Mouse (Mus musculus) stomach, embryonic 16.5 days (tissue): ENCODE measurements around the gene Numb. TPM values are rescaled to one million over a fixed set of nuclear protein-coding genes. Genes with fewer than 3 reads are reported as not detected.
A peak's percentile ranks its signal among the peaks of the same experiment; 100 is the strongest.

Experiments used
- ATAC-seq: fragments of 200-750 bp; cut with Nextera tagmentation; 2 replicates; pipeline ENCODE4 v1.8.0; 2017; ENCODE audit warnings: moderate number of reproducible peaks, moderate TSS enrichment; ENCODE audit not compliant: insufficient read depth, low FRiP score
- H3K27ac ChIP-seq: fragments of 300-500 bp; sonication (generic); 2 replicates; pipeline ENCODE4 v1.5.1; 2014; ENCODE audit warnings: low read length
- H3K27me3 ChIP-seq: fragments of 300-500 bp; sonication (generic); 2 replicates; pipeline ENCODE4 v1.6.1; 2014; ENCODE audit warnings: low read length, control low read depth, mixed read lengths; ENCODE audit not compliant: control insufficient read depth, insufficient read depth
- H3K36me3 ChIP-seq: fragments of 300-500 bp; sonication (generic); 2 replicates; pipeline ENCODE4 v1.6.1; 2014; ENCODE audit warnings: low read length; ENCODE audit not compliant: control insufficient read depth, insufficient read depth
- H3K4me1 ChIP-seq: fragments of 300-500 bp; sonication (generic); 2 replicates; pipeline ENCODE4 v1.6.1; 2014; ENCODE audit warnings: low read length, control low read depth, mixed read lengths; ENCODE audit not compliant: control insufficient read depth, insufficient read depth
- H3K4me2 ChIP-seq: fragments of 300-500 bp; sonication (generic); 2 replicates; pipeline ENCODE4 v1.6.1; 2014; ENCODE audit warnings: low read depth, low read length, mixed read lengths
- H3K4me3 ChIP-seq: fragments of 300-500 bp; sonication (generic); replicated peaks from 2 replicates; pipeline ENCODE4 v1.5.1; 2014; ENCODE audit warnings: mild to moderate bottlenecking, low read length
- H3K9ac ChIP-seq: fragments of 300-500 bp; sonication (generic); 2 replicates; pipeline ENCODE4 v1.6.1; 2014; ENCODE audit warnings: low read length
- H3K9me3 ChIP-seq: fragments of 300-500 bp; sonication (generic); replicated peaks from 2 replicates; pipeline ENCODE4 v1.6.1; 2016; ENCODE audit warnings: low read length, control low read depth; ENCODE audit not compliant: control insufficient read depth
- WGBS: fragments of 180-500 bp; shearing (Covaris S2); extraction: QIAGEN DNeasy Blood & Tissue Kit; methylation state at CpG from one replicate; pipeline ENCODE4 v1.1.7; 2014; 5-methylcytosine and 5-hydroxymethylcytosine counted together
- polyA plus RNA-seq: library from polyadenylated mRNA; unstranded; fragments of >200 nt; fragmentation: Nextera tagmentation; extraction: Ambion mirVana; gene quantifications from 2 replicates; pipeline ENCODE4 v1.2.1, GENCODE M21; 2015

The Numb gene
- polyA plus RNA-seq, 1 experiment from 2014 or later: 37.6 TPM

DNA sequence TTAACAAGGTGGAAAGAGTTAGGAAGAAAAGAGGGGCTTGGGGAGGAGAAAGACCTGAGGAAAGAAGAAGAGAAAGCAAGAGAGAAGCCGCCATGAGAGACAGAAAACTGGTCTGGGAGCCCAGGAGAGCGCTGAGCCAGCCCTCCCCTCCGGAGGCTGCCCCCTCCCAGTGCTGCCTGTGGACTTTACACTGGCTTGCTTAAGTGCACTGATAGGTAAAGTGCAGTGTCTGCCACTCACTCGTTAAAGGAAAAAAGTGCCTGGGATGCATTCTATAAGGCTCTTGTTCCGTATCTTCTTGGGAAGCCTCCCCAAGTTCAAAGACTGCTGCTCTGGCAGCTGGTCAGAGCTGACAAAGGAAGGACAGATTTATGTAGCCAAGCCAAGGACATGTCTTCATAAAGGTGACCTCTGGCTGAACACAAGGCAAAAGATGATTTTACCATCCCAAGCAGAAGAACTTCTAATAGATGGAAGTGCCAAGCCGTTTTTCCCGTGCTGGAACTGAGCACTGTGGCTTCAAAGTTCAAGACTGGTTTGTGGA is 3.5 kb upstream of the Numb start:
- Histone ChIP-seq H3K27me3 (no peaks in the 10 kb centered on the region), H3K4me3 (no peak overlapping the region), H3K27ac (no peak overlapping the region), H3K36me3 (no peaks in the 10 kb centered on the region), H3K4me1 (peaks cover 8% of the 10 kb centered on the region), H3K9me3 (no peaks in the 10 kb centered on the region), H3K9ac (no peak overlapping the region), H3K4me2 (no peak overlapping the region)
- no peak for ATAC-seq
- WGBS: 52% methylated on average over 7 of the region's 7 CpGs

DNA sequence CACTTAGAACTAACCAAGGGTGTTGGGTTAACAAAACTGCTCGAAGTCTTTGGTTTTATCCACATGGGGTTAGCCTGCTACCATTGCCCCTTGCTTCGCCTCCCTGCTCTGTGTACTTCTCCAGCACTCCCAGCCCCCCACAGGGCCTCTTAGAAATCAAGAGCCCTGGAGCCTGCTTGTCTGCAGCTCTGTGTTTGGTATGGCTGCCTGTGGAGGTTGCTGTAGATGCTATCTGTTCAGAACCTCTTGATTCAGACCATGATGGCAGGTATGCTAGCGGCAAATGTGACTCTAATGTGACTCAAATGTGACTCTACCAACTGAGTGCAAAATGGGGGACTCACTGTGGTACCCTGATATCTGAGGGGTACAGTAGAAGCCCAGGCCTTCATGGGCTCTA is 2.6 kb upstream of the Numb start:
- no peak overlapping the region for H3K4me2 ChIP-seq
- 65% methylated on average over 3 of the region's 3 CpGs for WGBS
- H3K36me3 ChIP-seq: no peaks in the 10 kb centered on the region
- H3K9ac ChIP-seq: no peak overlapping the region
- no peaks in the 10 kb centered on the region for H3K27me3 ChIP-seq
- no peak for ATAC-seq
- no peak overlapping the region for H3K4me3 ChIP-seq
- H3K9me3 ChIP-seq: no peaks in the 10 kb centered on the region
- peaks cover 10% of the 10 kb centered on the region for H3K4me1 ChIP-seq
- no peak overlapping the region for H3K27ac ChIP-seq

DNA sequence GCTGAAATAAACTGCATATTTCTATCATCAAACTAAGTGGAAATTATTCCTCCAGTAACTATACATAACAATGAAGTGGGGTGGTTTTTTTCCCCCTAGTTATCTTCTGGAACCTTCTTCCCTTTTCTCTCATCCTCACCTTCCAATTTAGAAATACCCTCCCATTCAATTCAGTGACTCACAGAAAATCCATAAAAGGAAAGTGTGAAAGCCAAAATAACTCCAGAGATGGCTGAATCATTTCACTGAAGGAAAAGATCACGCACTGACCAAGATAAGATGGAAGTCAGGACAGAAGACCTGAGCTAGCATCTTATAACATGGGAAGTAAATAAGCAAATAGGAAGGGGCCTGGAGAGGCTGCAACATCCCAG is 1.7 kb upstream of the Numb start:
- peaks cover 10% of the 10 kb centered on the region for H3K4me1 ChIP-seq
- no peak overlapping the region for H3K27ac ChIP-seq
- H3K4me3 ChIP-seq: no peak overlapping the region
- H3K9me3 ChIP-seq: no peaks in the 10 kb centered on the region
- H3K27me3 ChIP-seq: no peaks in the 10 kb centered on the region
- no peak for ATAC-seq
- no peak overlapping the region for H3K9ac ChIP-seq
- 0 out of 2 replicates have a peak overlapping the region, but pooled peaks have one; percentile 53 for H3K4me2 ChIP-seq
- WGBS: 74% methylated on average over 1 of the region's 1 CpGs
- no peaks in the 10 kb centered on the region for H3K36me3 ChIP-seq

- Histone ChIP-seq H3K9ac (peak overlapping the region; percentile 77), H3K9me3 (no peaks in the 10 kb centered on the region), H3K27me3 (no peaks in the 10 kb centered on the region), H3K36me3 (no peaks in the 10 kb centered on the region), H3K4me3 (peak overlapping the region; percentile 96), H3K4me2 (peak overlapping the region; percentile 53), H3K4me1 (peaks cover 8% of the 10 kb centered on the region; the same call in 1 of the 2 replicates), H3K27ac (peak overlapping the region; percentile 81)
- ATAC-seq: no peak
- WGBS: 24% methylated on average over 8 of the region's 8 CpGs
Measured at GRCm38 (mm10) chr12:83922724-83923485, 1.2 kb upstream of the Numb start.

DNA sequence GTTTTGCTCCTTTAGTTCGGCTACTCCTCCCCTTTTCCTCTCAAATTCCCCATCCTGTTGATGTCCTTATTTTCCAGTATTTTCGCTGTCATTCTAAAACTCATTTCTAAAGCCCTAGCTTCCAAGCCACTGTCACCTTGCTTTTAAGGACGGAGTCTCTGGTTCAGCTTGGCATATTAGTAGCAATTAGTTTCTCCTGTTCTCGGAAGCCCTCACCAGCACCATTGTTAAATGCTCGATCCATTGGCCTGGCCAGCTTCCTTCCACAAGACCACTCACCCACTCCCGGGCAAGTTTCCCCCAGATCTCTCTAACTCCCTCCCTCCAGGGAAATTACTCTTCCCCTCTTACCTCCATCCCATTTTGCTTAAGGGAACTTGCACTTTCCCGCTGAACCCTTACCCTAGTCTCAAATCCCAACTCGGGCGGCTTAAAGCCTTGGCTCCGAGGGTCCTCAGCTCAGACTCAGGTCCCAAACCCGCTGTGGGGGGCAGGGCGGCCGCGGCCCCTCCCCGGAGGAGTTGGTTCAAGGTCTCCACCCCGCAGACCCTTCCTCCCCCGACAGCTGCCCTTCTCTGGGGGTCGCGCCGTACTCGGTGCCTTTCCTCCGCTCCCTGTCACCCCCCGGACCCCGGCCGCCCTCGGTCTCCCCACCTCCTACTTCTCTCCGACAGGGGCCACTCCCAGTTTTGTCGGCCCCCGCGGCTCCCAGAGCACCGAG is 853 bp downstream of the Numb start:
- H3K27me3 ChIP-seq: no peaks in the 10 kb centered on the region
- peak overlapping the region; percentile 92 for H3K27ac ChIP-seq
- H3K4me2 ChIP-seq: peak overlapping the region; percentile 83
- peak overlapping the region; percentile 95 for H3K9ac ChIP-seq
- under 1% methylated on average over 31 of the region's 31 CpGs for WGBS
- H3K4me3 ChIP-seq: peak overlapping the region; percentile 96
- ATAC-seq: no peak
- peaks cover 8% of the 10 kb centered on the region; the same call in 1 of the 2 replicates for H3K4me1 ChIP-seq
- no peaks in the 10 kb centered on the region for H3K9me3 ChIP-seq
- no peaks in the 10 kb centered on the region for H3K36me3 ChIP-seq

GRCm38 (mm10) chr12:83916884-83917283 is 4.8 kb downstream of the Numb start:
- ATAC-seq: no peak
- H3K4me3 ChIP-seq: no peak overlapping the region
- no peaks in the 10 kb centered on the region for H3K9me3 ChIP-seq
- no peak overlapping the region for H3K9ac ChIP-seq
- WGBS: 55% methylated on average over 9 of the region's 9 CpGs
- peaks cover 10% of the 10 kb centered on the region; the same call in 1 of the 2 replicates for H3K4me1 ChIP-seq
- H3K4me2 ChIP-seq: peak overlapping the region; percentile 17; the same call in 1 of the 2 replicates
- H3K36me3 ChIP-seq: no peaks in the 10 kb centered on the region
- no peaks in the 10 kb centered on the region for H3K27me3 ChIP-seq
- H3K27ac ChIP-seq: 0 out of 2 replicates have a peak overlapping the region, but pooled peaks have one; percentile 55

DNA sequence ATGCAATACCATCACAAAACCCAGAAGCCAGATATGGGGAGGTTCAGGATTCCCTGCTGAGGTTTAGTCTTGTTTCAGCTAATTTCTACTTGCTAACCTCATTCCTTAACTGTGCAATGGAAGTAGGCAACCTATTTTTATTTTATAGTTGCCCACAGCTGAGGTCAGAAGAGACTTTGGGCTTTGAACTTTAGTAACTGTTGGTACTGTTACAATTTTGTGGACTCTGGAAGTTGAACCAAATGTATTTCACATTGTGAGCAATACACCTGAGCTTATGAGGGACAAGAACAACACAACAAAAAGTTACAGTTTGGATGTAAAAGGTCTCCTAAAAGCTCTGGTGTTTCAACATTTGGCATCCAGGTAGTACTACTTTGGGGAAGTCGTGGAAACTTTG is 6.9 kb downstream of the Numb start:
- 82% methylated on average over 1 of the region's 1 CpGs for WGBS
- H3K4me1 ChIP-seq: 0 out of 2 replicates have a peak, but pooled peaks cover 2% of the 10 kb centered on the region

GRCm38 (mm10) chr12:83914202-83914740 is 7.5 kb downstream of the Numb start:
- Histone ChIP-seq H3K4me2 (no peak overlapping the region), H3K36me3 (no peaks in the 10 kb centered on the region), H3K27me3 (no peaks in the 10 kb centered on the region), H3K9me3 (no peaks in the 10 kb centered on the region), H3K4me1 (0 out of 2 replicates have a peak, but pooled peaks cover 2% of the 10 kb centered on the region), H3K27ac (no peak overlapping the region), H3K9ac (no peak overlapping the region), H3K4me3 (no peak overlapping the region)
- ATAC-seq: no peak
- 82% methylated on average over 4 of the region's 4 CpGs for WGBS

More for the DNA sequence above, 6.9 kb downstream of the Numb start:
- H3K4me2 ChIP-seq: no peak overlapping the region
- H3K36me3 ChIP-seq: no peaks in the 10 kb centered on the region
- no peak overlapping the region for H3K9ac ChIP-seq
- ATAC-seq: no peak
- no peaks in the 10 kb centered on the region for H3K9me3 ChIP-seq
- H3K27me3 ChIP-seq: no peaks in the 10 kb centered on the region
- H3K4me3 ChIP-seq: no peak overlapping the region
- no peak overlapping the region for H3K27ac ChIP-seq

DNA sequence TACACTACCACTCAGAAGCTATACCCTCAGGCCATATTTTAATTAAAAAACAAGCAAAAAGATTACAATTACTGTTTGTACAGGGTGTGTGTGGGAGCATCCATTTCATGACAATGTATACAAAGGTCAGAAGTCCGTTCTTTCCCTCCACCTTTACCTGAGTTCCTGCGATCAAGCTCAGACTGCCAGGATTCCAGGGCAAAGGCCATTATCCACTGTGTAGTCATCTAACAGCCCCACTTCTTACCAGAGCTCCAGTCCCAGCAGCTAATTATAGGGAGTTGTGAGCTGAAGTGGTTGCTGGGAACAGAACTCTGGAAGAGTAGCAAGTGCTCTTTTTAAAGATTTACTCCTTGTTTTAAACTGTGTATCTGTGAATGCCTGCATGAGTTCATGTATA is 11.3 kb downstream of the Numb start:
- H3K4me2 ChIP-seq: no peak overlapping the region
- 85% methylated on average over 2 of the region's 2 CpGs for WGBS
- no peak overlapping the region for H3K4me3 ChIP-seq
- H3K27me3 ChIP-seq: no peaks in the 10 kb centered on the region
- no peak overlapping the region for H3K9ac ChIP-seq
- no peak overlapping the region for H3K27ac ChIP-seq
- H3K4me1 ChIP-seq: 0 out of 2 replicates have a peak, but pooled peaks cover 2% of the 10 kb centered on the region
- no peaks in the 10 kb centered on the region for H3K36me3 ChIP-seq
- ATAC-seq: no peak
- H3K9me3 ChIP-seq: no peaks in the 10 kb centered on the region
